Mouse (Mus musculus): ENCODE measurements at regions not wholly inside any gene's neighbourhood (a gene's known extent, or its start where the extent isn't known, plus 50 kb on each side); places are given as distances from the start of the nearest gene placed in this dataset.

GRCm38 (mm10) chr1:23536621-23537020, 139.0 kb upstream of the Ogfrl1 start:
- 90% methylated on average over 10 of the region's 10 CpGs for WGBS
- Histone ChIP-seq H3K36me3 (no peaks in the 10 kb centered on the region), H3K9me3 (replicated peaks) (no peaks in the 10 kb centered on the region)

GRCm38 (mm10) chr1:23538419-23538818, 140.8 kb upstream of the Ogfrl1 start:
- no peak overlapping the region for H3K4me3 ChIP-seq
- H3K36me3 ChIP-seq = no peaks in the 10 kb centered on the region
- 35% methylated on average over 6 of the region's 6 CpGs for WGBS
- H3K4me1 ChIP-seq = no peaks in the 10 kb centered on the region
- no peaks in the 10 kb centered on the region for H3K9me3 ChIP-seq (replicated peaks)
- no peaks in the 10 kb centered on the region for H3K27me3 ChIP-seq (ENCODE audit: low read depth, poor library complexity, severe bottlenecking)
- H3K27ac ChIP-seq (replicated peaks) = no peak overlapping the region
- DNase-seq (ENCODE audit: low spot score) = no peak

More at GRCm38 (mm10) chr1:23536621-23537020, 139.0 kb upstream of the Ogfrl1 start:
- no peaks in the 10 kb centered on the region for H3K4me1 ChIP-seq
- H3K4me3 ChIP-seq = no peak overlapping the region
- DNase-seq (ENCODE audit: low spot score) = no peak
- H3K27ac ChIP-seq (replicated peaks) = no peak overlapping the region
- no peaks in the 10 kb centered on the region for H3K27me3 ChIP-seq (ENCODE audit: low read depth, poor library complexity, severe bottlenecking)

- WGBS = 69% methylated on average over 7 of the region's 7 CpGs
- no peak overlapping the region for H3K4me3 ChIP-seq
- no peak for DNase-seq (ENCODE audit: low spot score)
- no peaks in the 10 kb centered on the region for H3K27me3 ChIP-seq (ENCODE audit: low read depth, poor library complexity, severe bottlenecking)
- no peaks in the 10 kb centered on the region for H3K9me3 ChIP-seq (replicated peaks)
- no peaks in the 10 kb centered on the region for H3K4me1 ChIP-seq
- H3K27ac ChIP-seq (replicated peaks) = no peak overlapping the region
- H3K36me3 ChIP-seq = no peaks in the 10 kb centered on the region
These were observed 143.0 kb upstream of the Ogfrl1 start for GRCm38 (mm10) chr1:23540594-23540993.

DNA sequence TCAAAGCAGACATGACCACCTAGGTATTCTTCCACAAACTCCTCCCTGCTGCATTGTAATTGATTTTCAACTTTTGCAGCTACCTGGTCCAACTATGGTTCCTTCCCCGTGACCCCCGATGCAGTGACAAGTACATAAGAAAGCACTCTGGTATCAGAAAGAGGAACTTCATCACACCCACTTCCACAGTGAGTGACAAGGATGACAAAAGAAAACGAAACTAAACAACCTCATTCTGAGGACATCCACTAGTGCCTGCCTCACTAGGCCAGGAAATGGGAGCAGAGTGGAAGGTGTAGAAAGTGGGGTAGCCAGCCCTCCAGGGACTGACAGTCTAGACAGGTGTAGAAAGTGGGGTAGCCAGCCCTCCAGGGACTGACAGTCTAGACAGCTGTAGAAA, 158.2 kb upstream of the Ogfrl1 start:
- no peaks in the 10 kb centered on the region for H3K9me3 ChIP-seq (replicated peaks)
- no peak overlapping the region for H3K4me3 ChIP-seq
- no peaks in the 10 kb centered on the region for H3K4me1 ChIP-seq
- DNase-seq (ENCODE audit: low spot score) = no peak
- 84% methylated on average over 3 of the region's 3 CpGs for WGBS
- no peaks in the 10 kb centered on the region for H3K27me3 ChIP-seq (ENCODE audit: low read depth, poor library complexity, severe bottlenecking)
- H3K36me3 ChIP-seq = no peaks in the 10 kb centered on the region
- H3K27ac ChIP-seq (replicated peaks) = no peak overlapping the region

DNA sequence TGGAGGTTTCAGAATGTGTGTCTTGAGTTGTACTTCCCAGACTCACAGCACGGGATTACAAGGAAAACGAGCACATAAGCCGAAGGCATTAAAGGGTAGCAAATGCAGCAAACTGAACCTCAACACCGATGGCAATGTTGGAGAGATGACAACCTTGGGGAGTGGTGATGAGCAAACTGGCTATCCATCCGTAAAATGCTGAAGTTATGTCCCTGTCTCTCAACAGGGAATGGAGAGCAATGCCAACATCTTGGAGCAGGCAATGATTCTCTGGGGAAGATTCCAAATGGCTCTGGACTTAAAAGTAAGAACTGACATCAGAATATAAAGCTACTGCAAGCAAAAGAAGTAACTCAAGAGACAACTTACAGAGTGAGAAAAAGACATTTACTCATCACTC, 170.5 kb upstream of the Ogfrl1 start:
- H3K27ac ChIP-seq (replicated peaks) = no peak overlapping the region
- no peak overlapping the region for H3K4me3 ChIP-seq
- DNase-seq (ENCODE audit: low spot score) = no peak
- no peaks in the 10 kb centered on the region for H3K36me3 ChIP-seq
- H3K4me1 ChIP-seq = no peaks in the 10 kb centered on the region
- H3K27me3 ChIP-seq (ENCODE audit: low read depth, poor library complexity, severe bottlenecking) = no peaks in the 10 kb centered on the region
- WGBS = 91% methylated on average over 5 of the region's 5 CpGs
- no peaks in the 10 kb centered on the region for H3K9me3 ChIP-seq (replicated peaks)

- Histone ChIP-seq H3K27me3 (ENCODE audit: low read depth, poor library complexity, severe bottlenecking) (no peaks in the 10 kb centered on the region), H3K4me3 (no peak overlapping the region), H3K4me1 (no peaks in the 10 kb centered on the region), H3K36me3 (no peaks in the 10 kb centered on the region), H3K27ac (replicated peaks) (no peak overlapping the region), H3K9me3 (replicated peaks) (no peaks in the 10 kb centered on the region)
- 75% methylated on average over 7 of the region's 7 CpGs for WGBS
- DNase-seq (ENCODE audit: low spot score) = no peak
These were observed 176.9 kb upstream of the Ogfrl1 start for GRCm38 (mm10) chr1:23574461-23574860.

DNA sequence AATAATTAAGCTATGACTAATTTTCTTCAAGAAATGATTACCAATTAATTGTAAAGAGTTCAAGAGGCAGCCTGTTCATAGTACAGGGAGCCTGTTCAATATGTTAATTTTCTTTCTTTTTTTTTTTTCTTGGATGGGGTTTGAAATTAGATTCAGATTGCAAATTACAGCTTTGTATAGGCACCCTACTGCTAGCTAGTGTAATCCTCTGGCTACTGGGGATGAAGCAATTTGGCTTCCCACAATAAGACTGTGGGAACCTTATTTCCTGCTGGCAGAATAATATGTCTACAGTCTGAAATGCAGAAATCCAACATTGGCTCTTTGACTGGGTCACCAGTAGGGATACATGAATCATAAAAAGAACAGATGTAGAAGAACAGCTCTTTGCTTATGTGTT, 177.4 kb upstream of the Ogfrl1 start:
- Histone ChIP-seq H3K36me3 (no peaks in the 10 kb centered on the region), H3K4me3 (no peak overlapping the region), H3K4me1 (no peaks in the 10 kb centered on the region), H3K27ac (replicated peaks) (no peak overlapping the region), H3K9me3 (replicated peaks) (no peaks in the 10 kb centered on the region), H3K27me3 (ENCODE audit: low read depth, poor library complexity, severe bottlenecking) (no peaks in the 10 kb centered on the region)
- no peak for DNase-seq (ENCODE audit: low spot score)

DNA sequence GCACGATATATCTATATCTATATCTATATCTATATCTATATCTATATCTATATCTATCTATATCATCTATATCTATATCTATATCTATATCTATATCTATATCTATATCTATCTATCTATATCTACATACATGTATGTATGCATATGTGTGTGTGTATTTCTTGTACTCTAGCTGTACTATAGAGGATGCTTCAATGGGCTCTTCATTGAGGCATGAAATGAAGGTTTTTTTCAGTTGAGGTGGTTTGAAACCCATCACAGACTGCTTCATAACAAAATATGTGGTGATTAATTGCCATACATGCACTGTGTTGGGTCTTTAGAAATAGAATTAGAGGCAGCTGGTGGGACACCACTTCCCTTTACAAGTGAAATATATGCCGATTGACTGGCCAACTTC, 177.9 kb upstream of the Ogfrl1 start:
- WGBS = 85% methylated on average over 2 of the region's 2 CpGs
- H3K36me3 ChIP-seq = no peaks in the 10 kb centered on the region
- no peak overlapping the region for H3K4me3 ChIP-seq

DNA sequence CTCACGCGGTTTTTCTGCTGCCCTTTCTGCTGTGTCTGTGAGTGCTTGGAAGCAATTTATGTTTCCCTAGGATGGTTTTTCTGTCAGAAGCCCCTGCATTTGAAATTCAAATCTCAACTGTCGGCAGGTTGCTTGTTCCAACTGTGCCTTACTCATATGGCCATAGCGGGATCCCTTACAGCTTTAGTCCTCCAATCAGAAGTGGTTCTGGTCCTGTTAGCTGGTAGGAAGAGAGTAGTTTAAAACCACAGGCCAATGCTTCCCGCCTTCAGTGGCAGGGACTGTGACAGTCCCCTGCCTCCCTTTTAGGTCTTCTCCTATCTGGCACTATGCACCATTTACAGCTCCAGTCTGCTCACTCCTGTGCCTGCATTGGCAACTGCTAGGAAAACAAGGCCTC, 178.6 kb upstream of the Ogfrl1 start:
- H3K9me3 ChIP-seq (replicated peaks) = no peaks in the 10 kb centered on the region
- WGBS = 70% methylated on average over 5 of the region's 5 CpGs
- H3K4me1 ChIP-seq = no peaks in the 10 kb centered on the region
- no peak for DNase-seq (ENCODE audit: low spot score)
- no peak overlapping the region for H3K27ac ChIP-seq (replicated peaks)
- H3K4me3 ChIP-seq = no peak overlapping the region
- H3K36me3 ChIP-seq = no peaks in the 10 kb centered on the region
- H3K27me3 ChIP-seq (ENCODE audit: low read depth, poor library complexity, severe bottlenecking) = no peaks in the 10 kb centered on the region

More for the DNA sequence above, 177.9 kb upstream of the Ogfrl1 start:
- DNase-seq (ENCODE audit: low spot score) = no peak
- no peaks in the 10 kb centered on the region for H3K4me1 ChIP-seq
- H3K27ac ChIP-seq (replicated peaks) = no peak overlapping the region
- H3K27me3 ChIP-seq (ENCODE audit: low read depth, poor library complexity, severe bottlenecking) = no peaks in the 10 kb centered on the region
- H3K9me3 ChIP-seq (replicated peaks) = no peaks in the 10 kb centered on the region

GRCm38 (mm10) chr1:23589414-23589942, 172.1 kb upstream of the B3gat2 start:
- WGBS = 93% methylated on average over 6 of the region's 6 CpGs
- no peak overlapping the region for H3K27ac ChIP-seq (replicated peaks)
- H3K4me1 ChIP-seq = no peaks in the 10 kb centered on the region
- no peaks in the 10 kb centered on the region for H3K9me3 ChIP-seq (replicated peaks)
- no peaks in the 10 kb centered on the region for H3K27me3 ChIP-seq (ENCODE audit: low read depth, poor library complexity, severe bottlenecking)
- no peaks in the 10 kb centered on the region for H3K36me3 ChIP-seq
- DNase-seq (ENCODE audit: low spot score) = no peak
- H3K4me3 ChIP-seq = no peak overlapping the region

- Histone ChIP-seq H3K27ac (replicated peaks) (no peak overlapping the region), H3K4me3 (no peak overlapping the region), H3K27me3 (ENCODE audit: low read depth, poor library complexity, severe bottlenecking) (no peaks in the 10 kb centered on the region), H3K9me3 (replicated peaks) (no peaks in the 10 kb centered on the region), H3K4me1 (no peaks in the 10 kb centered on the region), H3K36me3 (no peaks in the 10 kb centered on the region)
- 87% methylated on average over 4 of the region's 4 CpGs for WGBS
- no peak for DNase-seq (ENCODE audit: low spot score)
These were observed 158.8 kb upstream of the B3gat2 start for GRCm38 (mm10) chr1:23602710-23603291.

DNA sequence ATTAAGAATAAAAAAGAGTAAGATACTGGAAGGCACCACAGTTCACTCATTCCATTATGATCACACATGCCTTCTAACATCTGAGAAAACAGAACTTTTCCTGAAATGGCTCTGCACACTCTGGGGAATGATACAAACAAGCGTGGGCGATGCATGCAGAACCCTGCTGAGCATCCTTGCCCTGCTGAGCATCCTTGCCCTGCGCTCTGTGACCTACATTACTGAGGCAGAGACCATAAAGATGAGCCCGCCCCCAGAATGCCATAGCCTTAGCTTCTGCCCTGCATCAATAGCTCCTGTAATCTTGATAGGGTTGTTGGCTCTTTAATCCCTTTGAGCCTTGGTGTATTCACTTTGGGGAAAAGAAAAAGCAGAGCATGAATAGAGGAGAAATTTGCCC, 132.2 kb upstream of the B3gat2 start:
- WGBS = 30% methylated on average over 4 of the region's 4 CpGs
- H3K9me3 ChIP-seq (replicated peaks) = no peaks in the 10 kb centered on the region
- no peaks in the 10 kb centered on the region for H3K27me3 ChIP-seq (ENCODE audit: low read depth, poor library complexity, severe bottlenecking)
- no peak overlapping the region for H3K27ac ChIP-seq (replicated peaks)
- H3K4me3 ChIP-seq = no peak overlapping the region
- peaks cover 6% of the 10 kb centered on the region for H3K4me1 ChIP-seq
- no peaks in the 10 kb centered on the region for H3K36me3 ChIP-seq
- DNase-seq (ENCODE audit: low spot score) = peak; percentile 13

- Histone ChIP-seq H3K4me1 (no peaks in the 10 kb centered on the region), H3K27me3 (ENCODE audit: low read depth, poor library complexity, severe bottlenecking) (no peaks in the 10 kb centered on the region), H3K9me3 (replicated peaks) (no peaks in the 10 kb centered on the region), H3K27ac (replicated peaks) (no peak overlapping the region), H3K36me3 (no peaks in the 10 kb centered on the region), H3K4me3 (no peak overlapping the region)
- no peak for DNase-seq (ENCODE audit: low spot score)
- WGBS = 95% methylated on average over 2 of the region's 2 CpGs
These were observed 116.5 kb upstream of the B3gat2 start for GRCm38 (mm10) chr1:23645093-23645492.
